Mouse (Mus musculus): ENCODE measurements around the gene Cdc14b.

- no peak for TF ChIP-seq CTCF (IDR thresholded peaks at IDR 0.05; ENCODE audit: low read depth)
- TF ChIP-seq EP300 (IDR thresholded peaks at IDR 0.05; ENCODE audit: low read depth) = no peak
These were observed 113.0 kb downstream of the Cdc14b start for GRCm38 (mm10) chr13:64161916-64162611.
